Mouse (Mus musculus) ES-Bruce4 (cell line): ENCODE results near the gene Lhx1.

Experiments
- CTCF ChIP-seq: IDR thresholded peaks from one replicate; pipeline ENCODE4 v1.8.1; 2011; ENCODE audit warnings: low read depth, low read length
- POLR2A ChIP-seq: IDR thresholded peaks from one replicate; pipeline ENCODE4 v1.8.1; 2011; ENCODE audit warnings: low read length; ENCODE audit not compliant: insufficient read depth

DNA sequence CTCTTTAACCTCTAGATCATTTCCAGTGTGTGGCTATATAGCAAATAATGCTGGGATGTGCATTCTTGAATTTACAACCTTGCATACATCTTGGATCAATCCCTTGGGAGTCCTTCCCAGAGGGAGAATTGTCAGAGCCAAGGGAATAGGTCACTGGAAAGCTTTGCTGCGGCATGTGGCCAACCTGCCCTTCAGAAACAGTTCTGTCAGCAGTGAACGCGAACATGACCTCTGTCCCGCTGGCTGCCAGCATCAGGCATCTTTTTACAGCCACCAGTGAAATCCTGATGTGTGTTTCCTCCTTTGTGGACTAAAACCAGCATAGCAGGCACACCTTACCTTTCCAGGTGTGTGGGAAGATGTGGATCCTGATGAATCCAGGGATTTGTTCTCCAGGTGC, 26.0 kb upstream of the Lhx1 start:
- no peak for TF ChIP-seq CTCF
- no peak for TF ChIP-seq POLR2A
